Mouse (Mus musculus): ENCODE measurements at regions not wholly inside any gene's neighbourhood (a gene's known extent, or its start where the extent isn't known, plus 50 kb on each side); places are given as distances from the start of the nearest gene placed in this dataset.

- DNase-seq (ENCODE audit: low spot score in 2 of 2) = no peak
Measured at GRCm38 (mm10) chr6:50915166-50916030, 261.2 kb upstream of the Npvf start.

- DNase-seq (ENCODE audit: low spot score in 2 of 2) = no peak
Measured at GRCm38 (mm10) chr6:50918248-50918647, 264.0 kb upstream of the Npvf start.

GRCm38 (mm10) chr6:50922235-50922634, 268.0 kb upstream of the Npvf start:
- no peak for DNase-seq (ENCODE audit: low spot score in 2 of 2)

- DNase-seq (ENCODE audit: low spot score in 2 of 2) = no peak
Measured at GRCm38 (mm10) chr6:50924571-50924970, 270.3 kb upstream of the Npvf start.

GRCm38 (mm10) chr6:50924998-50925397, 270.8 kb upstream of the Npvf start:
- no peak for DNase-seq (ENCODE audit: low spot score in 2 of 2)

DNA sequence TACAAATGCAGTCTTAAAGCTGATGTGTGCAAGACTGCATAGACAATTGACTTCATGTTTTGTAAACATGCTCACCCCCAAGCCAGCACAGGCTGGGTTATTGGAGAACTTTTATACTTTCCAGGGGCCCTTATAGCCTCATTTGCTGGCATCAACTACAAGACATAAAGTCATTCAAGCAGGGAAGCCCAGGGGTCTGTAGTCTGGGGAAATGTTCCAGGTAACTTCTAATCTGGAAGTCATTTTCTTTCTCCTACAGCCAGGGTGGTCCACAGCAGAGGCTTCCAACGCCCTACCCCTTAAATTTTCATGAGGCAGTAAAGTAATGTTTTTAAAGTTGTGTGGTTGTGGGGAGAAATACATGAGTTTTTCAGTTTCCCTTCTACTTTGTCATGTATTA, 272.1 kb upstream of the Npvf start:
- no peak for DNase-seq (ENCODE audit: low spot score in 2 of 2)

DNA sequence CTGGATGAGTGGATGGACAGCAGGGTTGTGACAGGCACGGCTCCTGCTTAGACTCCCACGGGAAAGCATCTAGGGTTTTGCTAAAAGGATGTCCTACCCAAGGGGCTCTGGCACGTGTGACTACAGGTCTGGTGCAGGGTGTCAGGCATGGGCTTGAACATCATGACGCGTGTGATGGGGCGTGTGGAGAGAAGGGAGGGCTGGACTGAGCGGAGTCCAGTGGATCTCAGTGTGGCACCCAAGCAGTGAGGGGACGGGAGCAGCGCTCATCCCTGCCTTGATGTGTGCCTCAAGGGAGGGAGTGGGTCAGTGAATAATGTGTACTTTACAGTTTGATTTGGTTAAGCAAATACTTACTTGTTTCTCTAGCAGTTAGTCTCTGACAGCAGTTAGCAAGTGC, 275.3 kb upstream of the Npvf start:
- no peak for DNase-seq (ENCODE audit: low spot score in 2 of 2)

- DNase-seq (ENCODE audit: low spot score in 2 of 2) = no peak
Measured at GRCm38 (mm10) chr6:50933510-50933909, 279.3 kb upstream of the Npvf start.

DNA sequence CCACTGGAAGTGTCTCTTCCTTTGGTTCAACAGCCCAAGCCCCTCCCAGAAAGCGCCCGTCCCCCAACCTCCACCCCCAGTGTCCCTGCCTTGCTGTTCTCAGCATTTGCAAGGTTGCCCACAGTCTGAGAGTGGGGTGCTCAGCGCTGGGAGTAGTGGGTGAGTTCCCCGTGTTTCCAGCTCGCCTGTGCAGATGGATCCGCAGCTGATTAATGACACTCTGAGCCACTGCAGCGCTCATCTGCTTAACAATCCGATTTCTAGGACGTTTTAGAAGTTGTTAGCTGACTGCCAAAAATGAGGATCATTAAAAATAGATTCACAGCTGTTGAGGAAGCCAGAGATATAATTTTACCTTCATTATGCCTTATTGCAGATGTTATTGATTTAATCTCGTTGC, 280.0 kb upstream of the Npvf start:
- DNase-seq (ENCODE audit: low spot score in 2 of 2) = no peak

DNA sequence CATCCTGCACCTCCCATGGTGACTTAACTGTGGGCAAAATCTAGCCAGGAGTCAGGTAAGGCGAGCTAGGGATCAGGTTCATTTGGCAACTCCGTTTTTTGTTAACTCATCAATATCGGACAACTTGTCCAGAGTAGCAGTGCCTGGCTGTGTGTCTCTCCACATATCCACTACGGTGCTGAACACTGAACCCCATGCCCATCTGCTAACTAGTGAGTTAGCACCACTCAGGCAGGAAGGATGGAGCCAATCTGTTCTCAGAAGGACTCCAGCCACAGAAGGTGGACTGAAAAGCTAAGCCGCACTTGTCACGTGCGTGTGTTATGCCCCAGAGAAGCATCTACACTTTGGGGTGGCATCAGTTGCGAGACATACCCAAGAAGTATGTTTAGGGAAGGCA, 282.1 kb upstream of the Npvf start:
- no peak for DNase-seq (ENCODE audit: low spot score in 2 of 2)

DNA sequence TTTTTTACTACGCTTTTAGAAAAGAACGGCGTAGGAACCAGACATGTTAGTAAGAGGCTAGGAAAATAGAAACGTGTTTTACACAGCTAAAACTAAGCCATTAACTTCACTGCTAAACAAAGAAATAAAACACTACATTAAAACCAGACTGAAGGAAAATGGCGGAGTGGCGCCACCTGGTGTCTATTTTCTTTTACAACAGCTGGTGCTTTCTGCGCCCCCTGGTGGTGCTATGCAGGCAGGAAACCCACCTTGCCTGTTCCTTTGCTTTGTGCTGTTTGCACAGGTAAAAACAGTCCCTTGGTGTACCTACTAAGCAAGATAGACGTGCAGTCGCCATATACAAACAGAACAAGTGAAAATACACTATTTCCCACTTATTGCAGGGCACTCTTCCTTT, 282.9 kb upstream of the Npvf start:
- peak; percentile 64 to 74 for DNase-seq (ENCODE audit: low spot score in 2 of 2)

GRCm38 (mm10) chr6:50938879-50939278, 284.6 kb upstream of the Npvf start:
- DNase-seq (ENCODE audit: low spot score in 2 of 2) = no peak

- no peak for DNase-seq (ENCODE audit: low spot score in 2 of 2)
Measured at GRCm38 (mm10) chr6:50939440-50939839, 285.2 kb upstream of the Npvf start.

DNA sequence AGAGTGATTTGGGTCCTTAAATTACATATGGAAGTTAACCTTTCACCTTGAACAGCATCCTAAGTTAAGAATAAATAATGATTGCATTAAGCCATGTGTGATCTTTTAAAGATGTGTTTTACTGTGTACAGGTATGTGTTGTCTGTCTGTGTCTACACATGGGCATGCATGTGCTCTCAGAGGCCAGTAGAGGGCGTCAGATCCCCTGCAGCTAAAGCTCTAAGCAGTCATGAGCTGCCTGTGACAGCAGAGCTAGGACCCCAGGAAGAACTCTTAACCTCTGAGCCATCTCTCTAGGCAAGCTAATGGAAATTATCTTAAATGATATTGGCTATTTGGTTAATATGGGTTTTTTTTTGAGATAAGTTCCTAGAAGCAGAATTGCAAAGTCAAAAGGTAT, 285.9 kb upstream of the Npvf start:
- DNase-seq (ENCODE audit: low spot score in 2 of 2) = no peak

DNA sequence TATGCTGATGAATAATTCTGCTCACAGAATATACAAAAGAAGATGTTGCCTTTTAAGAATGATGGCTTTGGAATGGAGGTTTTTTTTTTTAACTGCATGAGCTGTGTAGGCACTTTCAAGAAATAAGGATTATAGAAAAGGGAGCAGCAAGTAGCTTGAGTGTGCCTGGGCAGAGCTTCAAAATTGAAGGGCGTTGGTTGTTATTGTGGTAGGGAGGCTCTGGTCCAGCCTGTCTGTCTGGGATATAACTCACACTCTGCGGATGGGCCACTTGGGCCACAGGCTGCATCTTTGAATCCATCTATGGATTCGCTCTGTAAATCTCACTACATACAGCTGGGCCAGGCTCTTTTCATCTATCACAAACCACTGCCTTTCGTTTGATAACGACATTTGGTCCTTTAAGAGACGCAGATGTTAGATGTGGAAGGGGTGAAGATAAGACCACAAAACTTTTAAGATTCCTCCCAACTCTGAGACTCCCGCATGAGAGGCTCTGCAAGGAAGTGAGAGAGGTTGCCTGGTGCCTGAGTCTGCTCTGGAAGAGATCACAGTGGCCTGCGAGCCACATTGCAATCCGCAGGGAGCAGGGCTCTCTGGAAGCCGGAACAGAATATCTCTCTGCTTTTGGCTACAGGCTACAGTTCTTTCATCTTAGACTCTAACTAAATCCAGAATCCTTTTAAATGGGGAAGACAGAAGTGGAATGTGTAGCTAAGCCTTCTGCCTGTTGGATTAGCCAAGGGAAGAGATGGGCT, 286.6 kb upstream of the Npvf start:
- no peak for DNase-seq (ENCODE audit: low spot score in 2 of 2)

GRCm38 (mm10) chr6:50942696-50943095, 288.5 kb upstream of the Npvf start:
- DNase-seq (ENCODE audit: low spot score in 2 of 2) = no peak

DNA sequence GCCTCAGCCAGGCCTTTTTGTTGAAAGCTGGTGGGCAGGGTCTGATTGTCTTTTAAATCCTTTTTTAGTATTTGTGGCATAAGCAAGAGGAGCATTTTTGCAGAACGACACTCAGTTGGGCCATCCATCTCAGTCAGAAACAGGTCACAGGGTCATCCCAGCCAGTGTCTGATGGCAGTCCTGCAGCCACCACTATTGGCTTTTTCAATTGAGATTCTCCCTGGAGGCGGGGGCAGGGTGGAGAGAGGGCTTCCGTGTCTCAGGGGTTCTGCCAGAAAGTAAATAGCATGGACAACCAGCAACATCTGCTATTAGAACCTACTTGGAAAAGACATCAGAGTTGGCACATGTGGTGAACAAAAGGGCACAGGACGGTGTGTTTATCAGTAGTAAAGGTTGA, 293.8 kb upstream of the Npvf start:
- DNase-seq (ENCODE audit: low spot score in 2 of 2) = no peak

GRCm38 (mm10) chr6:50949361-50949760, 295.1 kb upstream of the Npvf start:
- DNase-seq (ENCODE audit: low spot score in 2 of 2) = no peak

- DNase-seq (ENCODE audit: low spot score in 2 of 2) = no peak
Measured at GRCm38 (mm10) chr6:50949883-50950583, 295.8 kb upstream of the Npvf start.

DNA sequence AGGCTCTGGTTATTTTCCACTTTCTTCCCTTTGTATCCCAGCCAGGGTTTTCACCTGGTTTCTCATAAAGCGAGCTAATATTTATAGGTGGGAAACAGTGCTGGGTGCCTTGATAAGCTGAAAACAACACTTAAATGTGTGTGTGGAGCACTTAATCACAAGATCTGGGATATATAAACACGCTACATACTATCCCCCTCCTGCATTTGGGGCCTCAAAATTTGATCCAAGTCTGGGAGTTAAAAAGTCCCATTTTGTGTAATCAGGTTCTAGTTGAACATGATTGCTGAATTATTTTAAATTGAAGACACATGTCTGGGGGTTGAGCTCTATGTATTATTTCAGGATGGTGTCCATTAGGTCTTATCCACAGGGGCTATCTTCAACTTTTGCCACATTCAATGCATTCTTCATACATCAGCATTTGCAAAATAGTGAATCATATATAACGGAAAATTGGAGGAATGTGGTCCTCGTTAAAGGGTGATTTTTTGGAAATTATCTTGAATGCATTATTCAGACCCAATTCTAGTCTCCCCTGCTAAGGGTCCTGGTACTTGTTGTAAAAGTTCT, 303.2 kb upstream of the Npvf start:
- DNase-seq (ENCODE audit: low spot score in 2 of 2) = no peak

DNA sequence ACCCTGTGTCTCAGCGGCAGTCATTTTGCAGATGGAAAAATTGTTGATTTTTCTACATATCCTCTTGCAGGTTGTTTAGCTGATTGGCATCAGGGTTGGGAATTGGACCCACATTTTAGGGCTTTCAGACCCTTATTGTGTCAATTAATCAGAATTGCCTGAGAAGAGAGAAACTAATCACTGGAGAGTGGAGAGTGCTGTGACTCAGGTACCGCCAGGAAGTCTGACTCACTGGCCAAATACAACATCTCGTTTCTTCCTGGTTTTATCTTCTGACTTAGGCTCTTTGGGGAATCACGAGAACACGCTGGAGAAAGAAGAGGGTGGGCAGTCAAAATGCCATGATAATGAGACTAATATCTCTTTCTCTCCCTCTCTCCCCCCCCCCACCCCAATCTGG, 306.1 kb upstream of the Npvf start:
- no peak for DNase-seq (ENCODE audit: low spot score in 2 of 2)

DNA sequence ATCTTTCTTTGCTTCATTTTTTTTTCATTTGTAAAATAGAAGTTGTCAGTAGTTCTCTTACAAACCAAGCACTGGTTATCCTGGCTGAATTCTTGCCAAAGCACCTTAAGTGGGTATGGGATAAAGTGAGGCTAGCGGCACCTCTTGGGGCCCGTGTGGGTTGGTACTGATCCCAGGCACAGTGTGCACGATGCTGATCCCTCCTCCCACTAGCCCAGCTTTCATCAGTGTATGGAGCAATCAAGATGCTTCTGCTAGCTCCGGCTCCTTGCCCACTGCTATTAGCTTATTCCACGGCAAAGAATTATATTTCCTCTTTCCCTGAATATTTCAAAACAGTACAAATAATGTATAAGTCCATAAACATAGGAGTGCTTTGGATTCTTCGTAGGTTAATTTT, 307.4 kb upstream of the Npvf start:
- DNase-seq (ENCODE audit: low spot score in 2 of 2) = no peak
